Mouse (Mus musculus): ENCODE results near the gene Auh.

Auh gene

DNA sequence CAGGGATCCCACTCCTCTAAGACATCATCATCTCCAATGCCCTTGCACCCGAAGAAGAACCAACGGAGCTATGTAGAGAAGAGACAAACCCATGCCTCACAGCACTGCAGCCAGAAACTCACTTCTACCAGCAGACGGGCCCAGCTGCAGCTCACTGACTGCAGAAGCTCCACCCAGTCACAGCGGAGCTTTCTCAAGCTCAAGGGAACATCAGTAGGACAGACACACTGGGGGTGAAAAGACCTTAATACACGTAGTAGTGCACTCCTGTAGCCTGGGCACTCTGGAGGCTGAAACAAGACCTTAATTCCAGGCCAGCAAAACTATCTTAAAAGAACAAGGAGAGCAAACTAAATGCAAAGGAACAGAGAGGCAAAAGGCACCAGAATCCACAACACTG is 5.0 kb downstream of the Auh start:
- DNase-seq (ENCODE audit: low spot score in 2 of 2): peak in 1 of 2 experiments; percentile 23

DNA sequence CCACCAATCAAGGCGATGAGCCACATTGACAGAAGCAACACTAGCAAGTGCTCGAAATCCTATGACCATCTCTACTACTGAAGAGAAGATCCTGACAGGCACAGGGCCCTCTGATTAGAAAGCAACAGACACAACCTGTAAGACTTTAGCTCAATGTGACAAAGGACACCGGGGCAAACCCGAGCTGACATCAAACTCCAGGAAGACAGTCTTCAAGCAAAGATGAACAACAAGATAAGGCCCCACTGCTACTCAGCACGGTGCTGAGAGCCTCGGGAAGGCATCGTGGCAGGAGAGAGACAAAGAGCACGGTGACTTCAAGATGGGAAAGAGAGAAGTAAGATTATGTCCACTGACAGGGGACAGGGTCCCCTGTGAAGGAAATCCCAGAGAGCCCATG is 7.5 kb downstream of the Auh start:
- DNase-seq (ENCODE audit: low spot score in 2 of 2): peak in 1 of 2 experiments; percentile 30

- DNase-seq (ENCODE audit: low spot score in 2 of 2): no peak
Observed at GRCm38 (mm10) chr13:52921065-52921825, 8.2 kb downstream of the Auh start.

DNA sequence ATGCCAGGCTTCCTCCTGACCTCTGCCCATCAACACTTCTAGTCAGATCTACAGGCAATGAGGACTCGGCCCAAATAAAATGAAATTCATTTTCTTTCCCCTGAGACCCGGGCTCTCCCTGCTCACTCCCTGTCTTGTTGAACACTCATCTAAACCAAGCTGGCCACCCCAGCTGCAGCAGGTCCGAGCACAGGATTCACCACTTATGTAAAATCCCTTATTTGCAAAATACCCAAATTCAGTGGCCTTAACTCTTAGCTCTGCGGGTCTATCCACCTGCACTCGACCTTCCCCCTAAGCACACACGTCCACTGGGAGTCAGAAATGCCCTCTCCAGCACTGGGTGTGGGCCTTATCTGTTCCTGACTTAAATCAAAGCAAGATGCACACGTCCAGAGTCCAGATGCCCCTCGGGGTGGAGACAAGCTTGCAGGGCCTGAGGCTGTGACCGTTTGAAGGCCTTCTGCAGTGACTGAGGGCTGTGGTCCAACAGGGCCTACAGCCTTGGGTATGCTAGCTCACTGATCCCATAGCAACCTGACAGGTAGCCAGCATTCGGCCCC is 9.6 kb downstream of the Auh start:
- DNase-seq (ENCODE audit: low spot score in 2 of 2): no peak

DNA sequence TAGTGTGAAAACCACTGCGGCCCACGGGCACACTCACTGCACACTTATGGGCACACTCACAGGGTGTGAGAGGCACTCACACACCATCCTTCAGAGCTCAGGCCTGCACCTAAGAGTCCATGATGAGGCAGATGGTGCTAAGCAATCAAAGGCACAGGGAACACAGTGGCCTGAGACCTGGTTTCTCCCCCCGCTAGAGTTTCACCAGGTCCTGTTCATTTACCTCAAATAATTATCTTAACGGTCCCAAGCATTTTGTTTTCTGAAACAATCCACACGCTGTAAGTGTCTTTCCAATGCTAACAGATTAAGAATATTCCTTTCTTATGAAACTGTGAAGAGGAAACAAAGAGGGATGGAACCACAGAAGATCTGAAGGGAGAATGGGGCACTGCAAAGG is 11.1 kb downstream of the Auh start:
- DNase-seq (ENCODE audit: low spot score in 2 of 2): no peak

- DNase-seq (ENCODE audit: low spot score in 2 of 2): no peak
Observed at GRCm38 (mm10) chr13:52914591-52915110, 14.8 kb downstream of the Auh start.

DNA sequence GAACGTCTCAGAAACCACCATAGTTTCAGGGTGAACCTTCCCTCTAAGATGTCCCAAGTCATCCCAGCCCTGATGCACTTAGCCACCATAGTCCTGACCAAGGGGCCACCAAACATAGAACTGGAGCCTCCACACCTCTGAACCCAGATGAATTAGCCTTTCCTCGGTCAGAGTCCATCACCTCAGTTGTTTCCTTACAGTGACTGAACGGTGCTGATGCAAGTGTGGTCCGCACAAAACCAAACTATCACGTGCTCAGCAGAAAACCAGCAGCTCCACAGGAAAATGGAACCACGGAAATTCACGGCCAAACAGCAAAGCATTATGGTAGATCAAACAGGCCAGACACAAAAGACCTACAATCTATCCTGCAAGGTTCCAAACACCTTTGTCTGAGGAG is 15.6 kb downstream of the Auh start:
- DNase-seq (ENCODE audit: low spot score in 2 of 2): no peak

DNA sequence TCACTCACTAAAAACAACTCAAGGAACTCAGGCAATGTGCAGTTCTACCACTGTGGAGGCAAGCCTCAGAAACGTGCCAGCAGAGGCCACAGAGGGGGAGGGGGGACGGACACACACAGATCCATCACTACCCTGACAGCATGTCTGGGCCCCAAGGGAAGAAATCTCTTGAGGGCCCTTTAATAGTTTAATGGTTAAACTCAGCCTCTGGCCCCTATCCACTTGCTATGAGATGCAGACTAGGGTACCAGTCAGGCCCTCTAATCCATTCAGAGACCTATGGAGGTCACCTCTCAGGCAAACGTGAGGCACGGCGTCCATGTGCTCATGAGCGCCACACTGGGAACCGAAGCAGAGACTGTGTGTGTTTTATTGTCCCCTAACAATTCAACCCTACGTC is 17.0 kb downstream of the Auh start:
- no peak for DNase-seq (ENCODE audit: low spot score in 2 of 2)

GRCm38 (mm10) chr13:52911259-52911658 is 18.2 kb downstream of the Auh start:
- no peak for DNase-seq (ENCODE audit: low spot score in 2 of 2)

DNA sequence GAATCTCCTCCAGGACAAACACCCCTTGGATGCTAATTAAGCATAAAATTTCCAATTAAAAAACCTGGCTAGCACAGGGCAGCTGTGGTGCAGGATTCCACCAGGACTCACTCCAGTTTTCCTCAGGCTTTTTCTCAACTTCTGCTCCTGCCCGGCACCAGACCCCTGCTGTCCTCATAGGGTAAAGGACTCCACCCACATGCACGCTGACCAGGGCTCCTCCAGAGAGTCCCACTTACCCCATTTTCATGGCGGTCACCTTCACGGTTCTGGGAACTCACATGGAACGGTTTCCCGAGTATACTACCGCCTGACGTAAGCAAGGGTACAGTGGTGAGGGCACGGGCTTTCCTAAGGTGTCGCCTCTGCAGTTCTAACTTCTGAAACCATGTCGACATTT is 23.2 kb downstream of the Auh start:
- DNase-seq (ENCODE audit: low spot score in 2 of 2): no peak

DNA sequence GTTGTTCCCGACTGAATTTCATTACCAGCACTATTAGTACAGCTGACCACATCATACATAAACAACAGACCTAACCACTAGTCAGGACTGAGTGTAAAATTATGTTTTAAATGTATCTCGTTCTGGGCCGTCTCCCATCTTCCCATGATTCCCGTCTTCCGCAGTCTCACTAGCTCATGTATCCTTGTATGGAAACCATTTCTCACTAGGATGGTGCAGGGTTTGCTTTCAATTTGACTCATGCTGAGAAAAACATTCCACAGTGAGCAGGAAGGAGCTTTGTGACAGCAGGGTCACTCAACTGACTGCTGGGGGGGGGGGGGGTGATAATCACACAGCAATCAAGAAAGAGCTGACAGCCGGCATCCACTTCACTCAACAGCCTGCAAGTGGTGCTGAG is 25.3 kb downstream of the Auh start:
- DNase-seq (ENCODE audit: low spot score in 2 of 2): no peak

DNA sequence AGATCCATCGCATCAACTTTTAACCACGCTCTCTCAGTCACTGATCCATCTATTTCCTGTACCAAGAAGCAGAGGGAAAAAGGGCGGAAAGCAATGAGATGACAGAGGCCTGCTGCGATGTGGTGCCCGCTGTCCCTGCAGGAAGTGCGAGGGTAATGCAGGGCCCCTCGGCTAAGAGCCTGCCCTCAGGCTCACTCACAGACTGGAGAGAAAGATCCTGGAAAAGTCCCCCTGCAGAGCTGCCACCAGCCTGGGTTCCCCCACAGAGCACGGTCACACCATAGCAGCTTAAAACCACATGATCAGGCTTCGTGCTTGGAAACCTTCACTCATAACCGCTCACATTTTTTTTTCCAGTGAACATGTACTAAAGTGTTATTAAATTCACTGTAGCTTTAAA is 25.7 kb downstream of the Auh start:
- DNase-seq (ENCODE audit: low spot score in 2 of 2): no peak

- no peak for DNase-seq (ENCODE audit: low spot score in 2 of 2)
Observed at GRCm38 (mm10) chr13:52902517-52902916, 27.0 kb downstream of the Auh start.

- peak; percentile 49 to 52 for DNase-seq (ENCODE audit: low spot score in 2 of 2)
Observed at GRCm38 (mm10) chr13:52899664-52900063, 29.8 kb downstream of the Auh start.

- DNase-seq (ENCODE audit: low spot score in 2 of 2): no peak
Observed at GRCm38 (mm10) chr13:52897806-52898205, 31.7 kb downstream of the Auh start.

- DNase-seq (ENCODE audit: low spot score in 2 of 2): no peak
Observed at GRCm38 (mm10) chr13:52892791-52893190, 36.7 kb downstream of the Auh start.

- DNase-seq (ENCODE audit: low spot score in 2 of 2): no peak
Observed at GRCm38 (mm10) chr13:52892065-52892503, 37.4 kb downstream of the Auh start.

DNA sequence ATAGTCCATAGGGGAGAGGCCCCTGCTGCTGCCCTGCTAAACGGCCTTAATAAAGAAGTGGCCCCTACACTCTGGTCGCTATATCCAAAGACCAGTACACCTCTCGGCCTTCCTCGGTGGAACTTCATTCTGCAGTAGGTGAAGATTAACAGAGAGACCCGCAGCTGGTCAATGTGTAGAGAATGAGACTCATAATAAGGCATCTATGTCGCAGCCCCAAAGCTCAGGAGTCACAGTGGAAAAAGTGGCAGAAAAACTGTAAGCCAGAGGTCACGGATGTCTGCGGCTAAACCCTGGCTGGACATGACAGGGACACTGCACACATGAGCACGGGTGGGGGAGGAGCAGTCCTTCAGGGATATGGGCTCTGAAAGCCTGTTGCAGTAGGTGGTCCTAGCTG is 39.2 kb downstream of the Auh start:
- DNase-seq (ENCODE audit: low spot score in 2 of 2): no peak

DNA sequence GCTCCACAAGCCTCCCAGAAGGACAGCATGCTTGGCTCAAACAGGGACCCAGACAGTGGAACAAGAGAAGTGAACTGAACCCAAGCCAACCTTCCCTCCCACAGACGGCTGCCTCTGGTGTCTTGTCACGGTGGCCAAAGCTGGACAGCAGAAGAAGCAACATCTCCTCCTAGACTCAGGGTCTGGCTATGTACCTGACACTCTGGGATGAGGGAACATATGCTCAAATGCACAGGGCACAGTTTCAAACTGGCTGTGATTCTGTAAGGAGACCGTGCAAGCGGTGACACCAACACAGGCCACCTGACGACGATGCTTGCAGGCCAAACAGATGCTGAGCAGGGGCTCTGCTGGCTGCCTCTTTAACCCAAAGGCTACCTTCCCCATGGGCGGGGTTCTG is 42.7 kb downstream of the Auh start:
- no peak for DNase-seq (ENCODE audit: low spot score in 2 of 2)

DNA sequence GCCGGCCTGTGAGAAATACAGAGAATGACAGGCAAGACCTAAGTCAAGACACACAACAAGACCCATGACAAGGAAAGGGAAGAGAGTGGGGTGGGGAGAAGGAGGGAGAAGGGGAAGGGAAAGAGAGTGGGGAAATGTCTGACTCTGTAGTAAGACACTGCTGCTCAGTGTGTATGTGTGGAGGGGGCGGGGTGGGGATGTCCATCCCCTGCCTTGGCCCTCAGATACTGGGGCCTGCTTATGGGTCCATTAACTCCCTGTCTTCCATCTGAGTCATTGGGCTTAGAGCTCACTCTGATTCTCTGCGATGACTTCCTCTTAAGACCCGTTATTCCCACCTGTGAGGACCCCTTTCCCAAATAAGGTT is 45.5 kb downstream of the Auh start:
- DNase-seq (ENCODE audit: low spot score in 2 of 2): no peak

DNA sequence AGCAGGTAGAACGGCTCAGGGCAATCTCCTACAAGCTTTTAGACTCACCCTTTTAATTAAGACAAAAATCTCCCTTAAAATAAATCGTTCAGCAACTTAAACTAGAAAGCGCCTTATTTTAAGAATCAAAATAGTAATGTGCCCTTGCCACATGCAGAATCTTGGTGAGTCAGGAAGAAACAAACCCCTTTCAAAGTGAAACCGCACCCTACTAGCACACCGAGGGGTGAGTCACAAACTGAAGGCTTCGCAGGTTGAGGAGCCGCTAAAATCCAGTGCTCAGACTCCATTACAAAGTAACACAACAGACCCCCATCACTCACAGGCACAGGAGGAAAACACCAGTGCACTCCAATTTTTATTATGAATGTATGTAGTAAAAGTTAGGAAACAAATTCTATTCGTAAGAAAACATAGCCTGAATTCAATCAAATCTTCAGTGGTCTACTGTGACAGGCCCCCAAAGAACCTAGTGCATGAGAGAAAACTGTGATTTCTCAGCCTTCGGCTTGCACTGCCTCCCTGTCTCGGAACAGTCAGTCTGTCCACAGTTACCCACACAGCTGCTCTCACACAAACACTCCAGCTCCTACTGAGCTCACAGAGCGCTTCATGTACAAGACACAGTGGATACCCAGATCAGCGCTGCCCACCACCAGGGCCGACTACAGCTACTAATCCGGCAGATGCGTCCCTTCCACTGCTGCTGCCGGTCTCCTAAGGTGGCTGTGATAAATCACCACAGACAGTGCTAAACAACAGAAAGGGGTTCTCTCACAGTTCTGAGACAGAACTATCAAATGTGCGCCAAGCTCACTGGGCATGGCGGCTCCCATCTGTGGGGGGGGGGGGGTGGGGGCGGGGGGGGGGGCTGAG is 46.2 kb downstream of the Auh start:
- no peak for DNase-seq (ENCODE audit: low spot score in 2 of 2)

- no peak for DNase-seq (ENCODE audit: low spot score in 2 of 2)
Observed at GRCm38 (mm10) chr13:52880386-52880785, 49.1 kb downstream of the Auh start.

DNA sequence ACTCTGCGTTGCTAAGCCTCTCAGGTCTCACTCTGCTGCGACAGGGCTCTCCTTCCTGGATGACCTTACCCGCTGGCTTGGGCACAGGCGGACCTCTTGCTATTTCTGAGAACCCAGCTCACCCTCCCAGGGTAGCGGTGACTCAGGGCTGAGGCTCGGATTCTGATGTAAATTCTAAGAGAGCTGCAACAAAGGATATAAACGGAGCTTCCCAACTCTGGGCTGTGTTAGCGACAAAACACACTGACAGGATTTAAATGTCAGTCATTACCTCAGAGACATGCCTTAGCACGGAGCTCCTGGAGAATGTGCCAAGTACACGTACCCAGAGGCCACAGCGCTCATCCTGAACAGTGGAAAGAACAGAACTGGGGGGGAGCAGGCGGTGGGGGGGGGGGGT is 49.6 kb downstream of the Auh start:
- no peak for DNase-seq (ENCODE audit: low spot score in 2 of 2)
